Mouse (Mus musculus) mouse trophoblast stem cell (cell line): ENCODE measurements around the gene AI661453.
"Not testable (repeated sequence)": the region's sequence is repeated elsewhere in the genome, so short reads cannot be mapped to it uniquely, and the experiment has no call there.

Source experiments
- in situ Hi-C, 2 experiments: fragments of 300-500 bp; cut with MseI, MboI; formaldehyde crosslinking; loops; 2 replicates in 1 of 2; 3 replicates in 1 of 2; pipeline ENCODE4 v1.15.1; 2025

Gene AI661453

DNA sequence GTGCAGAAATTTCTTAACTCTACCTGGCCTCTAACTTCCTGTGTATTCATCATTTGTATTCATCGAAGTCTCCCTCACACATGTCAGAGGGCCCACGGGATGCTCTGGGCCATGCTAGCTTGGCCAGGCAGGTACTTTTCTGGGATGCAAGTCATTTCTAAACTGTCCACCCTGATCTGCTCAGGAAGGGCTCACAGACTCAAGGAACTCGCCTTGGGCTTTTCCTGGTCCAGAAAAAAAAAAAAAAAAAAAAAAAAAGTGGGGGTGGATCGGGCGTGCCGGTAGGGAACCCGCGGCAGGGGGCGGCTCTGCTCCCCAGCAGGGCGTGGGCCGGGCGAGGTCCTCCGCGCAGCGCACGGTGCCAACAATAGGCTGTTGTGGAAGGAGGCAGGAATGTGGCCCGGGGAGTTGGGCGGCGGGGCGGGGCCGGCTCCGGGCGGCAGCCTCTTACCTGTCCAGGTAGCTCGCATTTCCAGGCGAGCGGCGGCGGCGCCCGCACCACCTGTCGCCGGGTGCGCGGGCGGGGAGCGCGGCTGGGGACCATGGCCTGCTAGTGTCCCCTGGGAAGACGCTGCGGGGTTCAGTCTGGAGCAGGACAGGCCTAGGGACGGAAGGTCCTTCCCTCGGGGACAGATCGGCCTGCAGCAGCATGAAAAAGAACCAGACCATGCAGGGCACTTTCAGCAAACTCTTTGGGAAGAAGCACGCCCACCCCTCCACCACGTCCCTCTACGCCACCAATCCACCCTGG lies at the start of gene AI661453:
TSS of gene AI661453 (plus strand) at position 460 of the 751 bp plus-strand sequence.
- in situ Hi-C loops, result no loop called here

DNA sequence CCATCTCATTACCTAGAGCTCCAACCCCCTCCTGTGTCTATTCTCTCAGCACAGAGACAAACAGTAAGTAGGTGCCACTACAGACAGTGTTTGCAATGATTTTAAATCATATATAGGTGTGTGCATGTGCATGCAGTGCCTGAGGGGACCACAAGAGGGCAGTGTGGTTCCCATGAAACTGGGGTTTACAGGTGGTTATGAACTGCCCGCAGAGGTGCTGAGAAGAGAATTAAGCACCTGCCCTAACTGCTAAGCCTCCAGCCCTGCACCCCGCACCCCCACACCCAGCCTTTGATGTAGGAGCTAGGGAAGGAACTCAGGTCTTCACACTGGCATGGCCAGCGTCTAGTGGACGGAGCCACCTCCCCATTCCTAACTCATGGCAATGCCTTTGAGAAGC lies 49.8 kb upstream of the AI661453 start:
- in situ Hi-C loops, result loop anchor here in 1 of 2 experiments (5.0 kb wide), 1 partner anchor 96 kb away; no protein-coding TSS in a partner anchor

GRCm38 (mm10) chr17:47394223-47394869 lies 42.1 kb upstream of the AI661453 start:
- in situ Hi-C loops, result no loop called here

DNA sequence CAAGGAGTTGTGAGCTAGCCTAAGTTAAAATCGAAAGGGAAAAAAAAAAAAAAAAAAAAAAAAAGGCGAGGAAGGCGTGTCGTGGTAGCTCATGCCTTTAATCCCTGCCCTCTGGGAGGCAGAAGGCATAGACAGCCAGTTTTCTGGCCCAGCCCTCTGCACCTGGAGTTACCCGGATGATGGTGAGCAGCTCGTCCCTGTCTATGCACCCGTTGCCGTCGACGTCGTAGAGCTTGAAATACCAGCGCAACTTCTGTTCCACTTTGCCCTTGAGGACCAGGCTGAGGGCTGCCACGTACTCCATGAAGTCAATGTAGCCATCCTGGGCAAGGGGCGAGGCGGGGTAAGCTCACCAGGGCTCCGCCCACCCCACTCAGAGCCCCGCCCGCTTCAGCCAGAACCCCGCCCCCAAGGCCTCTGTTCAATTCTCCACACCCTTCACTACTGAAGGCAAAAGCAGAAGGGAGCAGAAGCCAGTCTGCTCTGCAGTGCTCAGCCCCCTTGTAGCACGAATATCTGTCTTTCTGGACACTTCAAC lies 41.0 kb upstream of the AI661453 start:
- in situ Hi-C loops, result no loop called here

- in situ Hi-C loops, result no loop called here
These were observed 37.3 kb upstream of the AI661453 start for GRCm38 (mm10) chr17:47399091-47399490.

GRCm38 (mm10) chr17:47400451-47400850 lies 36.0 kb upstream of the AI661453 start, which contains the start of gene Guca1a:
Gene Guca1a, minus strand, starts transcription at chr17:47400584.
- in situ Hi-C loops, result no loop called here

DNA sequence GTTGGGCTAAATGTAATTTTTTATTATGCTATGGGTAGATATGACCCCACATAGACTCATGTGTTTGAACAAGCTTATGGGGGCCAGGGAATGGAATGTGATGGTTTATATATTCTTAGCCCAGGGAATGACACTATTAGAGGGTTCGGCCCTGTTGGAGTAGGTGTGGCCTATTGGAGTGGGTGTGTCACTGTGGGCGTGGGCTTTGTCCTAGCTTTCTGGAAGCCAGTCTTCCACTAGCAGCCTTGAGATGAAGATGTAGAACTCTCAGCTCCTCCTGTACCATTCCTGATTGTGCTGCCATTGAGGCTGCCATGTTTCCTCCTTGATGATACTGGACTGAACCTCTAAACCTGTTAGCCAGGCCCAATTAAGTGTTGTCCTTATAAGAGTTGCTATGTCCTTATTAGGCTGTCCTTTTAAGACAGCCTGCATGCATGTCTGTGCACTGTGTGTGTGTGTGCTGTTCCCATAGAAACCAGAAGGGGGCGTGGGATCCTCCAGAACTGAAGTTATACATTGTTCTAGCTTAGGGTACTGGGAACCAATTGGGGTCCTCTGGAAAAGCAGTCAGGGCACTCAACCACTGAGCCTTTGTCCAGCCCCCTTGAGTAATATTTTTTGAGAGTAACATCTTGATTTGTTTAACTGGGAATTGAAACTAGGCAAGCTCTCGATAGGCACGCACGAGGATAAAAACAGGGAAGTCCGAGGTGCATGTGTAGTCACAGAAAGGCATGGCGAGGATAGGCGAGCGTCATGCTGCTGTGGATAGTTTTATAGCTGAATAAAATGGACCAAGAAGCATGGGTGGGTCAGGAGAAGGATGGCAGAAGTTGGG lies 28.5 kb upstream of the AI661453 start:
- in situ Hi-C loops, result loop anchor here (5.0 kb wide), 2 partner anchors 64 to 74 kb away; no protein-coding TSS in a partner anchor

DNA sequence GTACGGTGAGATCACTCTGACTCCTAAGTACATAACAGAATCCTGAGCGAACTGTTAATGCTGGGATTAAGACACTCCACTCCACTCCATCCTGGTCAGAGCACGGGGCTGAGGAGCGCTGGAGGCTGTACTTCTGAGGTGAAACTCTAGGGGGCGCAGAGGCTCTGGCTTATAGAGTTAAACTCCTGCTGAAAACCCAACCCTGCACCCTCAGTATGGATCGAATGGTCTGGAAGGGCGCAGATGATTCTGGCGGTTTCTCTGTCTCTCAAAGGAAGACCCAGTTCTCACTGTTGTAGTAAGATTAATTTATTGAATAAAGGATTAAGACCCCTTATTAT lies 27.9 kb upstream of the AI661453 start:
- in situ Hi-C loops, result loop anchor here (5.0 kb wide), 2 partner anchors 64 to 74 kb away; no protein-coding TSS in a partner anchor

DNA sequence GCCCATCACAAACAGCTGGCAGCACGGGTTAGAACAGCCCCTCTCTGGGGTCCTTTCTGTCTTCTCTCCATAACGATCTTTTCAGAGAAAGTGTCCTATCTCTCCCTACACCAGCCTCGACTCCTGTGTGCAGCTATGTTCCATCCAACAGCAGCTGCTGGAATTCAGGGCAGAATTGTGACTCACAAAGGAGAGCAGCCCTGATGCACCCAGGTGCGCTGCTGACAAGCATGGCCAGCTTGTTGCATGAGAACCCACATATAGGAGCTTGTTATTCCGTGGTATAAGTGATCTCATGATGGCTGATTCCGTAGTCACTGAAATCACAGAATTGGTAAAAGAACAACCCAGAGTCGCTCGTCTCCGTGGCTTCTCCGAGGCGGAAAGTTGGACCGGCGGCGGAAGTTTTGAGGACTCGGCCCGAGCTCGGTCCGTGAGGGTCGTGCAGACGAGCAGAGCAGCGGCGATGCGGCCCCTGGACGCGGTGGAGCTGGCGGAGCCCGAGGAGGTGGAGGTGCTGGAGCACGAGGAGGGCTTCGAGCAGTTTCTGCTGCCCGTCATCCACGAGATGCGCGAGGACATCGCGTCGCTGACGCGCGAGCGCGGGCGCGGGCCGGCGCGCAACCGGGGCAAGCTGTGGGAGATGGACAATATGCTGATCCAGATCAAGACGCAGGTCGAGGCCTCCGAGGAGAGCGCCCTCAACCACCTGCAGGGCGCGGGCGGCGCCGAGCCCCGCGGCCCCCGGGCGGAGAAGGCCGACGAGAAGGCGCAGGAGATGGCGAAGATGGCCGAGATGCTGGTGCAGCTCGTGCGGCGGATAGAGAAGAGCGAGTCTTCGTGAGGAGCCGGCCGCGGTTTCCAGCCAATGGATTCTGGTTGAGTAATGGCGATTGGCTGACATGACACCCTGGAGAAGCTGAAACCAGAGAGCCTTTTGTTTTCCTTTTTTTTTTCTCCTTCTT lies 26.2 kb upstream of the AI661453 start:
- in situ Hi-C loops, result loop anchor here (5.0 kb wide), 2 partner anchors 62 to 72 kb away; no protein-coding TSS in a partner anchor

DNA sequence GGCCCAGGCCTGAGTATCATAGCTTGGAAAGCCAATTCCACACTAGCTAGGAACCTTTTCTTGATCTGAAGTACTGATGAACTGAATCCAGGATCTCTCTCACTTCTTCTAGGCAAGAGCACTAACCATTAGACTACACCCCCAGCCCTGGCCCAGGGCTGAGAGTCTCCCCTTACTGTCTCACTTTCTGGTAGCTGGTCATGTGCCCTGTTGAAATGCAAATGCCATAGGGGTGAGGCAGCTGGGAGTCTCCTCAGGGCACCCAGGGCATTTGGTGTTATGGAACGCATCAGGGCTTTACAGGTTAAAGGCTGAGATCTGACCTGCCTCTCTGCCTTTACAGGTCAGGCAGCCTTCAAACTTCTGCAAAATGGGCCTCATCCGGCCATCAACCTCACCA lies 16.2 kb upstream of the AI661453 start:
- in situ Hi-C loops, result no loop called here

DNA sequence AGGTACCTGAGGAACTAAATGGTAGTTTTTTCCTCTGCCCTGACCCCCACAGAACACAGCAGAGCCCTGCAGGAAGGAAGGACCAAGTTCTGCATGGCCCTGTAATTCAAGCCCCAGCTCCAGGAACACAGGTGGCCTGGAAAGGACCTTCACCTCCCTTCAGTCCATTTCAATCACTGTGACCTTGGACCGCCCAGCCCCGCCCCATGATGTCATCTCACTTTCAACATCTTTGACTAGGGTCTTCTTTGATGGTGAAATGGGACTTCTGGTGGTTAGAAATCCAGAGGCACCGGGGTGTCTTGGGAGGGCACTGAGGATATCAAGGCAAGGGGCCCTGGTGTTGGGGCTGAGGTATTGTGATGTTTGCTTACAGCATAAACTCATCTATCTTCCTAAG lies 14.8 kb upstream of the AI661453 start:
- in situ Hi-C loops, result no loop called here

GRCm38 (mm10) chr17:47422616-47423015 lies 13.8 kb upstream of the AI661453 start:
- in situ Hi-C loops, result not testable (repeated sequence)

DNA sequence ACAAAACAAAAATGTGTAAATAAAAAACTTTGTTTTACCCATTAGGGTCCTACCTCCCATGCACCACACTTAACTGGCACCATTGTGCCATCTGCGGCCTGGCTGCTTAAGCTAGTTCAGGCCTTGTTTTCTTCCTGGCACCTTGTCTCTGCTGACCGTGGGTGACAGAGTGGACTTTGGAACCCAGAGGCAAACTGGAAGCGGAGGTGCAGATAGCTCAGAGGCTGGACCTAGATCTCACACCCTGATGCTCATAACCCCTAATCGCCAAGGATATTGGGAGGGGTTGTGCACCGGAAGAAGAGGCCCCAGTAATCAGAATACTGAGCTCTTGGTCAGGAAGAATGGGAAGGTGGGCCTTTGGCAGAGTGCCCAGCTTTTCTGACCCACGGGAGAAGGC lies 12.2 kb upstream of the AI661453 start:
- in situ Hi-C loops, result no loop called here

GRCm38 (mm10) chr17:47427316-47427715 lies 9.1 kb upstream of the AI661453 start:
- in situ Hi-C loops, result no loop called here

DNA sequence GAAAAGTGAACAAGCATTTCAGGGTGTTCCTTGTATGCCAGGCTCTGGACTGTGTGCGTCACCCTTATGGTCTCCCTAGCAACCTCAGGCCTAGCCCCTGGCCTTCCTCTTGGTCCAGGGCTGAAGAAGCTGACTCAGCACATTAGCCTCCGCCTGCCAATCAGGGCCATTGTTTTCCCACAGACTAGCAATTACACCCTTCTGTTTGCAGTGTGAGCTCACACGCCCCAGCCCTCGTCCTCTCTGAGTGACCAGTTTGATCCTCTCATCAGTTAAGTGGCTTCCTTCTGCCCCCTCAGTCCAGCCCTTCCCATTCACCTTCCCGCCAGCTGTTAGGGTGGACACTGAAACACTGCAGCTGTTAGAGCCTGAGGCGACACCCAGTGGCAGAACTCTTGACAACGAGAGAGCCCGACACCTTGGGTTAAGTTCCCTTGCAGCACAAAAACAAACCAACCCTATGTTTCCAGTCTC lies 7.5 kb upstream of the AI661453 start:
- in situ Hi-C loops, result no loop called here

- in situ Hi-C loops, result no loop called here
These were observed 5.6 kb upstream of the AI661453 start for GRCm38 (mm10) chr17:47430815-47431214.

- in situ Hi-C loops, result no loop called here
These were observed 612 bp downstream of the AI661453 start, which contains the start of gene 1700001C19Rik for GRCm38 (mm10) chr17:47436907-47437547. Gene 1700001C19Rik, minus strand, starts transcription at chr17:47437376.

DNA sequence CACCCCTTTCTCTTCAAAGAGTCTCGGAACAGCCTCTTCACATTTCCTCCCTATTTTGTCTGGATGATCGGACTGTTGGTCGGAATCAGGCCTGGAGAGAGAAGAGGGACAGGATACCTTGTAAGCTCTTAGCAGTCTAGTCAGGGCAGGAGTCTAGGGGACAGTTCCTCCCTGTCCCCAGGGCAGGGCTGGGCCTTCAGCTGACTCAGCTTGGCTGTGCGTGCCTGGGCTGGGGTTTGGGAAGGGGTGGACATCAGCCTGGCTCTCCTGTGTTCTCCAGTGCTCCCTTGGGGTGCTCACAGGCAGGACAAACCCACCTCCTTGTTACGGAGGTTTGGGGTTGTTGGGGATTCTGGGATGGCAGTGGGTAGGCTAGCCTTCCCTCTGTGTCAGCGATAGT lies 2.2 kb downstream of the AI661453 start:
- in situ Hi-C loops, result no loop called here

DNA sequence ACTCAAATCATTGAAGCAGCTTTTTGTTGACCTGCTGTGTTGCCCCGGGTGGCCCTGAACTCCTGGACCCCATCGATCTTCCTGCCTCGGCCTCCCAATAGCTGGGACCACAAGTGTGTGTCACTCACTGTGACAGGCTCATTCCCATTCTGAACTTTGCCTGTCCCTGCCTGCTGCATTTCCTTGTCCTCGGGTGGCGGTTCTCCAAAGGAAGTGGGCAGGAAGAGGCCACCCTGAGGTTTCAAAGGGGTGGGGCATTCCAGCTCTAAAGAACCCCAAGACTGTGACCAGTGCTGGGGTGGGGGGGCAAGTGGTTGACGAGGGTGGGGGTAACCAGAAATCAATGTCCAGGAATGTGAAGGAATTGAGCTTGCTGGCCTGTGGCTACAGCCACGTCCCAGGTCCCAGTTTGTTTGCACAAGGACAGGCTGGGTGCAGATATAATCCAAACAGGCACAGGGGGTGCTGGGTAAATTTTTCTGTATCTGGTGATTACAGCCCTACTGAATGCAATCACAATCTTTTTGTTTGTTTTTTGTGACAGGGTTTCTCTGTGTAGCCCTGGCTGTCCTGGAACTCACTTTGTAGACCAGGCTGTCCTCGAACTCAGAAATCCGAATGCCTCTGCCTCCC lies 3.1 kb downstream of the AI661453 start:
- in situ Hi-C loops, result no loop called here
